Mouse (Mus musculus) right cerebral cortex, postnatal 10 days (tissue): ENCODE measurements around the gene Akap8.

Experiments
- DNase-seq, 2 experiments: peaks; one replicate each; pipeline ENCODE4 v3.0.0; 2021; ENCODE audit warnings: low spot score in 2 of 2

Akap8 gene

DNA sequence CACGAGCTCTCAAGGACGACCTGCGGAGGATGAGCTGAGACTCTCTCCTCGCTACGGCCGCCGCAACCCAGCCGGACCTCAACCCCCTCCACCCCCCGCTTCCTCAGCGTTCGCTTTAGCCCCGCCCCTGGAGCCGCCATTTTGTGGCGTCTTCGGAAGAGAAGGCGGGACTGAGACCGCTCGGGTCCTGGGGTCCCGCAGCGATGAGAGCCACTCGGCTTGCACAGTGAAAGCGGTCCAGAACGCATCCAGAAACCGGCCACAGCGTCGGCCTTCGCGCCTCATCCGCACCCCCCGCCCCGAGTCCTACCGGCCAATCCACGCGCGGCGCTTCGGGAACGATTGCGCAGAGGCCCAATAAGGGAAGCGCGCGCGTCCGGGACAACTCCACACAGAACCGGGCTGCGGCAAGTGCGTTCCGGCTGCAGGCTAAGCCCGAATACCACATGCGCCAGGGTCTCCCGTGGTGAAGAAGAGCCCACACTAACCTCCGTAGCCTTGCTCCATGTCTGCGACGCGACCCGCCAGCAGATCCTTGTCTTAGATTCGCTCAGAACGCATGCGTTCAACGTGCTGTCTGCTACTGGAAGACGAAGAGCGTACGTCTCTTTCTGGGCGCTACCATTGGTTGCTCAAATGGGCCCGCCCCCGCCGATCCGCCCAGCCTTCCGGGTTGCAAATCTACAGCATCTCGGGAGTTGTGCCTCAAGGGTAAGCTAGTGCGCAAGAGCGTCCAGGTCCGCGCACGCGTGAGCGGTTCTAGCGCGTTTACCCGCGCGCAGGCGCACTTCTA is at the start of gene Akap8:
TSS of gene Akap8 (minus strand) at position 642 of the 793 bp plus-strand sequence.
- peak; percentile 99 for DNase-seq

GRCm38 (mm10) chr17:32368991-32369578 is 48.0 kb upstream of the Akap8 start:
- DNase-seq = no peak

- DNase-seq = no peak
Observed at GRCm38 (mm10) chr17:32367706-32368105, 46.7 kb upstream of the Akap8 start.

DNA sequence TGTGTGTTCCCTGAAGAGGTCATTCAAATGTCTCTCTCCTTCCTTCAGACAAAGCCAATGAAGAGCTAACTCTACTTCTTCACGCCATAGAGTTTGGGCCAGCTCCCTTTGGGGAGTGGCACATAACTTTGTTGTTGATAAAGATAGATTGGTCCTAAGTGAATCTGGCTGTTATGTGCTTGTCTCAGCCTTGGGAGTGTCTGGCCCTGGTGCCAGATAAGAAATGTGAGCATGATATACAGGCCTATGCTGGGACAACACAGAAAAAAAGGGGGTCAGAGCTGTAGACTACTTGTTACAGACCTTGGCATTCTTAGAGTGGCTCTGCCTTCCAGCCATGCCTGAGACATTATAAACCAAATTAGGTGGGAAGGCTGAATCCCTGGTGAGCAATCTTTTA is 44.3 kb upstream of the Akap8 start:
- DNase-seq = no peak

DNA sequence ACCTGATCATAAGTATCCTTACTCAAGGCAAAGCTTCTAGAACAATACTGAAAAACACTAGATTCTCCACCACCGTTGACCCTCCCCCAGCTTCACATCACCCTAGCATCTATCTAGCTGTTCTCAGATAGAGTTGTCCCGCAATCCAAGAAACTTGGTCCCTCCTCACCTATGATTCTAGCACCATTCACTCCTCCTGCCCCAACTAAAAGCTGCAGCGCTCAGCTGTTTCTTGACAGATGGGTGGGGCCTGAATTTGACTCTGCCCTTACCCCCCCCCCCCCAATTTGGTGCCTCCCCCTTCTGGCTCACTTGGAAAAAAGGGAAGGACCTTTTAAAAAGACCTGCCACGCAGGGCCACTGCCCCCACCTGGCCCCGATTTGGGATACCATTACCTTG is 43.8 kb upstream of the Akap8 start:
- DNase-seq = no peak

DNA sequence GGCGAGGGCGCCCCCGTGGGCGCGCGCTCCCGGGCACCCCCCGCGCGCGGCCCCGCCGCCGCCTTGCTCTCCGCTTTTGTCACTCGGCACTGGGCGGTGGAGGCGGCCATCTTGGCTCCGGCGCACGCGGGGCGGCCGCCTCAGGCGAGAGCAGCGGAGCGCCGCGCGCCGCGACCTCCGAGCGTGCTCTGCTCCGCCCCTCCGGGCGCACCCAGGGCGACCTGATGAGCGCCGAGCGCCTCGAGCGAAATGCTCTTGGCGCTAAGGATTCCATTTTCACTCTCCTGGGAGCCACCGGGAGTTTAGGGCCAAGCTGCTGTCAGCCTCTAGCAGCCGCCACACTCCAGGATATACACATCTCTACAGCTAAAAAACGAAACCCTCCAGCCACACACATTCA is 43.3 kb upstream of the Akap8 start:
- peak; percentile 92 to 93 for DNase-seq

GRCm38 (mm10) chr17:32363821-32364301 is 42.8 kb upstream of the Akap8 start:
- peak; percentile 33 to 39 for DNase-seq

DNA sequence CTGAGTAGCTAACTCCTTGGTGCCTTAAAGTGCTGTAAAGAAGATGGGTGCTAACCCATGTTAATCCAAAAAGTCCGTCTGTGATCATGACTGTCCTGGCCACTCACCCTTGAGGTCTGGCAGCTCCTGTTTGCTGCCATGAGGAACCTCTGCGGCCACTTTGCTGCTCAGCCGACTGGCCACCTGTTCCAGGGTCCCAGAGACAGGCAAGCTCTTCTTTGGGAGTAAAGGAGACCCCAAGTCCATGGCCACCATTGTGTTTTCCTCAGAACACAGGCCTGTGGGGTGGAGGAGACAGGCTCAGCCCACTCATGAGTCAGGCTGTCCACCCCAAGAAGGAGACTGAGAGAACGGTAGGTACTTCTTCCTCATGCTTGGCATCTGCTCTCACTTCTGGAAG is 41.6 kb upstream of the Akap8 start:
- DNase-seq = peak in 1 of 2 experiments; percentile 25

DNA sequence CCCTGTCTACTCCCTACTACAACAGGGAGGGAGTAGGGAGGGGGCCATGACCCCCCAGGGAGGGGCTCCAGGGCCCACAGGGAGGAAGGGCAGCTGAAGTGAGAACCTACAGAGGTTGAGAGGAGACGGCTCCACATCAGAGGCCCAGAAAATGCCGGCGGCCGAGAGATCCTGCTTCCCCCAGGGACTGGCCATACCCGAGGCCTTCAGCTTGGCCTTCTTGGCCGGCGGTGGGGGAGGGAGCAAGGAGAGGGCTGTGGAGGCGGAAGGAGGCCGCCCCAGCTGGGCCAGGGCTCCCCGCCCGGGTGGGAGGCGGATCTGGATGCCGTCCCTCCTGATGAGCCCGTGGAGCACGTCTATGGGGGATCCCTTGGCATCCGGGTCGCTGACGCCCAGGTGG is 38.9 kb upstream of the Akap8 start:
- no peak for DNase-seq

DNA sequence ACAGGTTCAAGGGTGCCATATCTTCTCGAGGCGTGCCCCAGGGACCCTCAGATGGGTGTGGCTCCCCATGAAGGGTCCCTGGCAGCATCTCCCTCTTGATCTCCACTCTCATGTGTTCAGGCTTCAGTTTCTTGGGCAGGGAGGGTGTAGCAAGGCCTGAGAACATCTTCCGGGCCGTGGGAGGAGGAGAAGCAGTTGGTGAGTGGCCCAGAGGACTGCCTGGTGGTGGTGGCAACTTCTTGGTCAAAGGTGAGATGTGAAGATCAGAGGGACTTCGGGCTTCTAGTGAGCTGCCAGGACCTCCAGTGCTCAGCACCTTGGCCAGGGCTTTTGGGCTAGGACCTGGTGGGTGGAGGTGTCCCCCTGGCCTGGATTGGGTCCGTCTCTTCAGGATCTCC is 37.9 kb upstream of the Akap8 start:
- no peak for DNase-seq

DNA sequence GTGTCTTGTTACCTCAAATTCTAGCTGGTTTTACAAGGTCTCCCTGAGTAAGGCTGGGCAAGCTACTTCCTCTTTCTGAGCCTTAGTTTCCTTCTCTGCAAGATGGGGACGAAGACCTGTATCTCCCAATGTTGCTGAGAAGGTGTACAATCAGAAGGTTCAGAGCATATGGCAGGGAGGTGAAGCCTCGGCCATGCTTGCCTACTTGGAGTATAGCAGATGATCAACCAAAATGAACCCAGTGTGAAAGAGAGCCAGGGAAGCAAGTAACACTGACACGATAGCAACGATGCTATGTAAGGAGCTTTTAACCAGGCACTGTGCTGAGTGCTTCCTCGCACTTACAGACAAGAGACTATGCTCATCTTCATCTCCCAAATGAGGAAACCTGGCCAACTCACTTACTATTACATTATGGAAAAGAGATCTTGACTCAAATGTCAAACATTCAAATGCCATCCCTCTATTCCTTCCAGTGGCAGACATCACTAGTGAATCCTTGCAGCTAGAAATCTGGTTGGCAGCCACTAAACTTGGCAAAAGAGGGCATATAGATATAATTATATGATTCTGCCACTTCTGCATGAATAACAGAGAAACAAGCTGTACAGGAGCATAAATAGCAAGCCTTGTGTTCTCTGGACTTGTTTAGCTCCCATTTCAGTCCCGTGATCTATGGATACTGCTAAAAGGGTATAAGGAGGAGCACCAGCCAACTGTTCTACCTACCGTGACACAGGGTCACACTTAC is 37.3 kb upstream of the Akap8 start:
- no peak for DNase-seq

DNA sequence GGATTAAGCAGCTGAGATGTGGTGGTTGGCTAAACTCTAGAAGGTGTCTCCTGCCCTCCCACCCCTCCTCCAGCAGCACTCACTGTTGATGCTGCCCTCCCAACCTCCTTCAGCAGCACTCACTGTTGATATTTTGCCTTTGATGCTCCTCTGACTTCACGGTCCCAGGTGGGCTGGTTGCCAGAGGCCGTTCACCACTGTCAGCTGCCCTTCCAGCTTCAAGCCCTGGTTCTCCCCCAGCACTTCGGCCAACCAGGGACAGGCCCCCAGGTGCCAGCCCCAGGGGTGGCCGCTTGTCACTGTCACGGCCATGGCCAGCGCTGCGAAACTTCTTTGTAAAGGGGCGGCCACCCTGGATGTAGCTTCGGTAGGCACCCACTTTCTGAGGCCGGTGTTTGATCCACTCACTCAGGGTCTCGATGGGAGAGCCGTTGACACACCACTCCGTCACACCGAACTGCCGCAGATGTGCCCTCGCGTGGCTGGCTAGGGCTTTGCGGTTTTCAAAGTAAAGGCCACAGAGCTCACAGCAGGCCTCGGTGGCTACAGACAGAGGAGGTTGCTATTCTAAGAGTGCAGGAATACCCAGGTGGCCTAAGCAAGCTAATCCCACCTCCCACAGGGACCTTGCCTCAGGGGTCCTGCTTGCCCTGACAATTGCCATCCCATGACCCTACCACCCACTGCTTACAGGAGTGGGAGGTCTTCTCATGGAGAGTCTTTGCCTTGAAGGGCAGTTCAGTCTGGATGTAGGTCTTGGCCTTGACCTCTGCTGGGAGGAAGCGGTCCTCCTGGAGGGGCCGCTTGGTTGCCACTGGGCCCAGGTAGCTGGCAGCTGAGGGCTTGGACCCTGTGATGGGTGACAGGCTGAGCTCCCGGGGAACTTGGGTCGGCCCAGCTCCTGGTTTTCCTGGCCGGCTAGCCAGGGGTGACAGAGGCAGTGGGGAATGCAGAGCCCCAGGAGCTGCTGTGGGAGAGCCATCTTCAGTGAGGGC is 36.0 kb upstream of the Akap8 start:
- DNase-seq = no peak

- no peak for DNase-seq
Observed at GRCm38 (mm10) chr17:32356281-32356680, 35.2 kb upstream of the Akap8 start.

GRCm38 (mm10) chr17:32355031-32355430 is 34.0 kb upstream of the Akap8 start:
- DNase-seq = no peak

GRCm38 (mm10) chr17:32354211-32354610 is 33.2 kb upstream of the Akap8 start:
- no peak for DNase-seq

GRCm38 (mm10) chr17:32353696-32354095 is 32.7 kb upstream of the Akap8 start:
- peak; percentile 87 to 90 for DNase-seq

DNA sequence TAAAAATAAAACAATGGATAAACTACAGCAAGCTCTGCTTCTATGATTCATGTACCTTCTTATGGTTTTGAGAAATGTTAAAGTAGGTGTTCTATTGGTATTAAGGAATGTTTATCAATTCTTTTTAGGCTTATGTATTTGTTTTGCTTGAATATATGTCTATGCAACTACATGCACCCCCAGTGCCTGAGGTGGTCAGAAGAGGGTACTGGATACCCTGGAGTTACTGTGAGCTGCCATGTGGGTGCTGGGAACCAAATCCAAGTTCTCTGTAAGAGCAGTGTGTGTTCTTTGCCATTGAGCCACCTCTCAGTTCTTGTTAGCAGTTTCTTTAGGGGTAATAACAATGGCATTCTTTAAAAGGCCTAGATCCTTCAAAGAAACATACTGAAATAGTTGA is 30.7 kb upstream of the Akap8 start:
- no peak for DNase-seq

DNA sequence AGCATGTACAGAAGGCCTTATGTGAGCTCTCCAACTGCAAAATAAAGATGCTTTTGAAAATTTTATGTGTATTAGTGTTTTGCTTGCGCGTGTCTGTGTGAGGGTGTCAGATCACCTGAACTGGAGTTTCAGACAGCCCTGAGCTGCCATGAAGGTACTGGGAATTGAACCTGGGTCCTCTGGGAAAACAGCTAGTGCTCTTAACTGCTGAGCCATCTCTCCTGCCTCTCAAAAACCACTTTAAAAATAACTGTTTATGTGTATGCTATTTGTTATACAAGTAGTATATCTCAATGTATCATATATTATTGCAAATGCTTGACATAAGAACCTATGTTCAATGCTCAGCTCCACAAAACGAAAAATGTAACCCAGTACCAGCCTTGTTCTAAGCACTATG is 30.2 kb upstream of the Akap8 start:
- no peak for DNase-seq

GRCm38 (mm10) chr17:32350382-32350983 is 29.4 kb upstream of the Akap8 start, which contains the start of gene Akap8l:
TSS of gene Akap8l (minus strand) at chr17:32350607.
- peak; percentile 98 to 99 for DNase-seq

- DNase-seq = peak in 1 of 2 experiments; percentile 60
Observed at GRCm38 (mm10) chr17:32349851-32350381, 28.9 kb upstream of the Akap8 start.
